Mouse (Mus musculus): ENCODE results near the gene Lypla2. TPM values are rescaled to one million over a fixed set of nuclear protein-coding genes. Genes with fewer than 3 reads are reported as not detected.
"Not testable (repeated sequence)": the region's sequence is repeated elsewhere in the genome, so short reads cannot be mapped to it uniquely, and the experiment has no call there.

Gene Lypla2
- total RNA-seq, 2 experiments from 2014 or later = 94.0 to 95.0 TPM

GRCm38 (mm10) chr4:135981524-135982063, 9.2 kb upstream of the Lypla2 start:
- intact Hi-C loops (cut with DNase I) = loop anchor here (10.0 kb wide), 1 partner anchor 73 kb away; the partner anchor contains the start of gene Rpl11

GRCm38 (mm10) chr4:135980223-135980622, 7.8 kb upstream of the Lypla2 start:
- not testable (repeated sequence) for DNase-seq (ENCODE audit: extremely low spot score in 1 of 2, low spot score in 2 of 2)
- intact Hi-C loops (cut with DNase I) = loop anchor here (10.0 kb wide), 1 partner anchor 75 kb away; the partner anchor contains the start of gene Rpl11

More at GRCm38 (mm10) chr4:135981524-135982063, 9.2 kb upstream of the Lypla2 start:
- DNase-seq (ENCODE audit: extremely low spot score in 1 of 2, low spot score in 2 of 2) = peak; percentile 59 to 63

DNA sequence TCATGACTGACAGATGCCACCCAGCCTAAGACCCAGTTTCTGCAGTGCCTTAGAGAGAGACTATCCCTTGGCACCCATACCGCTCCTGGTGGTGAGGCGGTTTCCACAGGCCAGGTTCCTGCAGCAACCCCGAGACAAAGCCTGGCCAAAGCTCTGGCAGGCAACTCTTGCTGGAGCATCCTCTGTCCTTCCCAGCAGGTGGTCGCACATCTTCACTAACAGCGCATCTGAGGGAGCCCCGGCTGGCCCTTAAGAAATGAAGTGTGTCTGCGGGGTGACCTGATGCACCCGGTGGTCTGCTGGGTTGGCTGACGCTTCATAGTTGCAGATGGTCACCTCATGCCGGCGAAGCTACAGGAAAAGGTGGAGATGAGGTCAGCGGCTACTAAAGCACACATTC, 3.7 kb upstream of the Lypla2 start:
- peak in 1 of 2 experiments; percentile 20 for DNase-seq (ENCODE audit: extremely low spot score in 1 of 2, low spot score in 2 of 2)
- intact Hi-C loops (cut with DNase I) = no loop called here

DNA sequence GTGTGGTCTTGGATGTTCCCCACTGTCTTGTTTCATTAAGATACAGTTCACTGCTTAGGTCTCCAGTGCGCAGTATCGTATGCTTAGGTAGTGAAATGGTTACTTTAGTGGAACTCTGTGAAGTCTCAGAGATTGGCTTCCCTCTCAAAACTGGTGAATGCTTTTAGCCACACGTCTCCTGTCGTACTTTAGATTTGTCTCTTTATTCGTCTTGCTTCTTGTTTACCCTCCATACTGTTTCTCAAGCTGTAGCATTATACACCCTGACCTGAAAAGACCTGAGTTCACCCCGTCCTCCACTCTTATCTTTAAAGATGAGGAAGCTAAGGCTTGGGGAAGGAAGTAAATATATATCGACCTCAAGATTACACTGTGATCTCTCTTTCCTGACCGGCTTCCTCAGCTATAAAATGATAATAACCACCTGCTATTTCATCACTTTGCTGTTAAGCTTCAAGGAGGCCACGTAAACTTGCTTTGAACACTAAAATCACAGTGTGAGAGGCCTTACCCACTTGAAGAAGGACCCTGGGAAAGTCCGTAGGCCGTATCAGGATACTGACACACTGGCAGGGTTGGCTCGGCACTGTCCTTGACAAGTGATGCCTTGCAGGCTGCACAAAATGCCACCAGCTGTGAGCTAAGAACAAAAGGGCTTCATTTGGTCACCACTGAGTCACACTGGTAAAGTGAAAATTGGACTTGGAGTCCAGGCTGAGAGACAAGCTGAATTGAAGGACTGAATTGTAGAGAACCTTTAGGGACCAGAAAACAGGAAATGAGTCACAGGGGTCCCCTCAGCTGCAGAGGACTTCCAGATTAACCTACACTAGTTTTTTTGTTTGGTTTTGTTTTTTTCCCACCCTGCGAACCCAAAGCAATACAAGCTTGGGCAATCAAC, 735 bp upstream of the Lypla2 start:
- intact Hi-C loops (cut with DNase I) = no loop called here
- no peak for DNase-seq (ENCODE audit: extremely low spot score in 1 of 2, low spot score in 2 of 2)

- DNase-seq (ENCODE audit: extremely low spot score in 1 of 2, low spot score in 2 of 2) = no peak
- intact Hi-C loops (cut with DNase I) = no loop called here
Observed at GRCm38 (mm10) chr4:135971805-135972555, 446 bp downstream of the Lypla2 start.

DNA sequence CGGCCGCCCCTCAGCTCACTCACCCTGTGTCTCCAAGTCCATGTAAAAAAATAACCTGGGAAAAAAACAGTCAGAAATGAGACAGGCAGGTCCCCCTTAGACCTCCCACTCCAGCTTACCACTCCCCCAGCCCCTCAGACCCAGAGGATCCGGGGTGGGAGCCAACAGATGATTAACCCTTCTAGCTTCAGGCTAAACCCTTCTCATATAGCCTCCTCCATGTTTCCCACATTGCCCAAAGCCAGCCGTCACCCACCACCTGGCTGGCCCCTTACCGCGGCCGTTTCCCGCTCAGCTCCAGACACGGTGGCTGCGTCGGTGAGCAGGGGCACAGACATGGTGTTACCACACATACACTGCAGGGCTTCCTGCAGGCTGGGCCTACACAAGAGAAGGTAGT, 1.8 kb downstream of the Lypla2 start:
- intact Hi-C loops (cut with DNase I) = no loop called here
- no peak for DNase-seq (ENCODE audit: extremely low spot score in 1 of 2, low spot score in 2 of 2)

DNA sequence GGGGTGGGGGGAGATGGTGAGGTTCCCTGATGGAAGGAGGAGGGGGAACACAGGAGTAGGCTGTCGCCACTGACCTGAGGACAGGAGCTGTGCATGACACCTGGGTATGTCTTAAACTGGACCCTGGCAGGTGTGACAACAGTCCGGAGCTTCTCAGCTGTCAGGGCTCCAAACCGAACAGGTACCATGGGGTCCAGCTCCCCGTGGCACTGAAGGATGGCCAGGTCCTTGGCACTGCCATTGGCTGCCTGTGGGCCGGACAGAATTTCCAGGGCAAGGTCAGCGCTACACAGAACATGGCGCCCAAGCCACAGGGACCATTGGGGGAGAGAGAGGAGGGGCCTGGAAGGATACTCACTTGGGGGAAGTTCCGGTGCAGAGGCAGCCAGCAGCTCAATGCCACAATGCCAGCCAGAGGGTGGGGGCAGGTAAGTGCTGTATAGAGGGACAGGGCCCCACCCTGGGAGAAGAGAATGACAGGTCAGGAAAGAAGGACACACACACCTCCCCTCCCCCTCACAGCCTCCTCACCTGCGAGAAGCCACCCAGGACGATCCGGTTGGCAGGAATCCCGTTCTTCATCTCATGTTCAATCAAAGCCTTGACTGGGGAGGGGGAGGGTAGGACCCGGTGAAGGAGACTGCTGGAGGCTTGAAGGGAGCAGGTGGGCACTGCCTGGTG, 3.2 kb downstream of the Lypla2 start:
- DNase-seq (ENCODE audit: extremely low spot score in 1 of 2, low spot score in 2 of 2) = no peak
- intact Hi-C loops (cut with DNase I) = no loop called here

GRCm38 (mm10) chr4:135968271-135968869, 4.1 kb downstream of the Lypla2 start:
- no peak for DNase-seq (ENCODE audit: extremely low spot score in 1 of 2, low spot score in 2 of 2)
- intact Hi-C loops (cut with DNase I) = no loop called here

GRCm38 (mm10) chr4:135967086-135967760, 5.2 kb downstream of the Lypla2 start:
- intact Hi-C loops (cut with DNase I) = no loop called here
- no peak for DNase-seq (ENCODE audit: extremely low spot score in 1 of 2, low spot score in 2 of 2)

- intact Hi-C loops (cut with DNase I) = no loop called here
- DNase-seq (ENCODE audit: extremely low spot score in 1 of 2, low spot score in 2 of 2) = no peak
Observed at GRCm38 (mm10) chr4:135966283-135966682, 6.1 kb downstream of the Lypla2 start.

DNA sequence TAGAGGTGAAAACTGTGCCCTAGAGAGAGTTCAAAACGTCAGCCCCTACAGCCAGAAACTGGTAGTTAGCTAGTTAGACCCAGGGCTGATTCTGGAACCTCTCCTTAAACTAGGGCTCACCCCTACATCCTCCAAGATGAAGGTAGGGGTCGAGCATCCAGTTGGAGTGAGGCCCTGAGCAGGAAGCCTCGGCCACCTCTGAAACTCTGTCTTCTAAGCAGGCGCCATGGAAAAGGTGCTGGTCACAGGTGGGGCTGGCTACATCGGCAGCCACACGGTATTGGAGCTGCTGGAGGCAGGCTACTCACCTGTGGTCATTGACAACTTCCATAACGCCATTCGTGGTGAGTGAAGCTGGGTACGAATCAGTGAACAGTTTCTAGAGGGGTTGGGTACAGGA, 7.3 kb downstream of the Lypla2 start:
- no peak for DNase-seq (ENCODE audit: extremely low spot score in 1 of 2, low spot score in 2 of 2)
- intact Hi-C loops (cut with DNase I) = no loop called here

DNA sequence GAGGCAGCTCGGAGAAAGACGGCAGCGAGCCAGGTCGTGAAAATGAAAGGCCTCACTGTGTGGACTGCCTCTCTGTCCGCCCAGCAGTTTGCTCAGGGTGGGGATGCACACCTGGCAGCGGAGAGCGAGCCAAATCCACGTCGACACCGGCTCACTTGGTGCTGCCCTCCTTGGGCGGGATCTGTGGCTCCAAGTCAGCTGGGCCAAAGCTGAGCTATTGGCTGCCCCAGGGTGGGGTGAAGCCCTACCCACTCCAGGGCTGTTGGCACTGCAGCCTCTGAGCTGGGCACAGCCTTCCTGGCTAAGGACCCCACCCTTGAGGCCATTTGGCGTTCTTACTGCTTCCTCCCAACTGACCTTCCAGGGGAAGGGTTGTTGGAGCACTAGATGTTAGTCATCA, 8.0 kb downstream of the Lypla2 start:
- peak; percentile 48 to 77 for DNase-seq (ENCODE audit: extremely low spot score in 1 of 2, low spot score in 2 of 2)

GRCm38 (mm10) chr4:135963457-135964193, 8.8 kb downstream of the Lypla2 start, which contains the start of gene Gale:
Gale (plus strand) TSS chr4:135963727.
- intact Hi-C loops (cut with DNase I) = no loop called here
- DNase-seq (ENCODE audit: extremely low spot score in 1 of 2, low spot score in 2 of 2) = peak; percentile 92 to 97

More for the DNA sequence above, 8.0 kb downstream of the Lypla2 start:
- intact Hi-C loops (cut with DNase I) = no loop called here

GRCm38 (mm10) chr4:135962946-135963345, 9.5 kb downstream of the Lypla2 start:
- intact Hi-C loops (cut with DNase I) = no loop called here
- no peak for DNase-seq (ENCODE audit: extremely low spot score in 1 of 2, low spot score in 2 of 2)

DNA sequence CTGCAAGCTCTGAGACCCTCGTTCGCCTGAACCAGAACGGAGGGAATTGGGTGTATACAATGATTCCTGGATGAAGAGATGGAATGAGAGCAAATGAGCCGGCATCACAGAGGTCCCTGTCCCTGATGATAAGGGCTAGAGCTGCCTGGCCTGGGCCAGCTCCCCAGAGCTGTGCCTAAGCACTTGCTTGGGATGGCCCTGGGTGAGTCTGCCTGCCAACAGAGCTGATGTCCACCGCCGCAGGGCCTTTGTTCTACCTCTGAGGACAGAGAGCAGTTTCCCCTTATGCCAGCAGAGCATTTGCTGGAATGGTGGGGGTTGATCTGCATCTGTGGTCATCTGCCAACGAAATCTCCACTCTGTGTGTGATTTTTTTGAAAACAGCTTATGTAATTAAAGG, 10.2 kb downstream of the Lypla2 start:
- intact Hi-C loops (cut with DNase I) = no loop called here
- DNase-seq (ENCODE audit: extremely low spot score in 1 of 2, low spot score in 2 of 2) = no peak

GRCm38 (mm10) chr4:135961709-135962108, 10.7 kb downstream of the Lypla2 start:
- intact Hi-C loops (cut with DNase I) = no loop called here
- no peak for DNase-seq (ENCODE audit: extremely low spot score in 1 of 2, low spot score in 2 of 2)

- DNase-seq (ENCODE audit: extremely low spot score in 1 of 2, low spot score in 2 of 2) = peak in 1 of 2 experiments; percentile 85
- intact Hi-C loops (cut with DNase I) = no loop called here
Observed at GRCm38 (mm10) chr4:135960717-135961116, 11.7 kb downstream of the Lypla2 start.

Measured in left cerebral cortex, postnatal 10 days (tissue).